Mouse (Mus musculus) liver, postnatal 0 days (tissue): ENCODE results near the gene Ficd. TPM values are rescaled to one million over a fixed set of nuclear protein-coding genes. Genes with fewer than 3 reads are reported as not detected.

Experiments used
- ATAC-seq: fragments of 200-750 bp; cut with Nextera tagmentation; 2 replicates; pipeline ENCODE4 v1.8.0; 2017; ENCODE audit warnings: mild to moderate bottlenecking, moderate library complexity
- DNase-seq: peaks from one replicate; pipeline ENCODE4 v3.0.0-alpha.2; 2016
- H3K27ac ChIP-seq: fragments of 300-500 bp; sonication (generic); 2 replicates; pipeline ENCODE4 v1.5.1; 2014; ENCODE audit warnings: antibody characterized with exemption, moderate library complexity, mild to moderate bottlenecking, low read depth
- H3K27me3 ChIP-seq: fragments of 300-500 bp; sonication (generic); 2 replicates; pipeline ENCODE4 v1.6.1; 2014; ENCODE audit warnings: low read length, control low read depth, mixed read lengths; ENCODE audit not compliant: insufficient read depth
- H3K36me3 ChIP-seq: fragments of 300-500 bp; sonication (generic); replicated peaks from 2 replicates; pipeline ENCODE4 v1.6.1; 2014; ENCODE audit warnings: mild to moderate bottlenecking, control low read depth, low read length, moderate library complexity, mixed read lengths; ENCODE audit not compliant: insufficient read depth
- H3K4me1 ChIP-seq: fragments of 300-500 bp; sonication (generic); 2 replicates; pipeline ENCODE4 v1.6.1; 2014; ENCODE audit warnings: antibody characterized with exemption, mild to moderate bottlenecking, control low read depth; ENCODE audit not compliant: insufficient read depth
- H3K4me2 ChIP-seq: fragments of 300-500 bp; sonication (generic); 2 replicates; pipeline ENCODE4 v1.6.1; 2014; ENCODE audit warnings: low read depth, mild to moderate bottlenecking, low read length, moderate library complexity, mixed read lengths
- H3K4me3 ChIP-seq: fragments of 300-500 bp; sonication (generic); 2 replicates; pipeline ENCODE4 v1.5.1; 2014; ENCODE audit warnings: low read depth, low read length
- H3K9ac ChIP-seq: fragments of 300-500 bp; sonication (generic); replicated peaks from 2 replicates; pipeline ENCODE4 v1.6.1; 2014; ENCODE audit warnings: mild to moderate bottlenecking, moderate library complexity
- H3K9me3 ChIP-seq: fragments of 300-500 bp; sonication (generic); 2 replicates; pipeline ENCODE4 v1.6.1; 2016; ENCODE audit warnings: mild to moderate bottlenecking, control low read depth, low read length, mixed read lengths
- CTCF ChIP-seq: sonication (generic); IDR thresholded peaks from 2 replicates; pipeline ENCODE4 v1.5.1; 2016; ENCODE audit warnings: antibody characterized with exemption, low read depth
- EP300 ChIP-seq: IDR thresholded peaks from 2 replicates; pipeline ENCODE4 v1.6.1; 2016; ENCODE audit warnings: antibody characterized with exemption, low read depth, mild to moderate bottlenecking
- WGBS: fragments of 180-500 bp; shearing (Covaris S2); extraction: QIAGEN DNeasy Blood & Tissue Kit; methylation state at CpG from one replicate; pipeline ENCODE4 v1.1.7; 2014; ENCODE audit not compliant: insufficient replicate concordance; 5-methylcytosine and 5-hydroxymethylcytosine counted together
- polyA plus RNA-seq: library from polyadenylated mRNA; unstranded; fragments of >200 nt; fragmentation: Nextera tagmentation; extraction: Ambion mirVana; gene quantifications from 2 replicates; pipeline ENCODE4 v1.2.1, GENCODE M21; 2015

Ficd gene
- polyA plus RNA-seq, 1 experiment from 2014 or later = 2.8 TPM

DNA sequence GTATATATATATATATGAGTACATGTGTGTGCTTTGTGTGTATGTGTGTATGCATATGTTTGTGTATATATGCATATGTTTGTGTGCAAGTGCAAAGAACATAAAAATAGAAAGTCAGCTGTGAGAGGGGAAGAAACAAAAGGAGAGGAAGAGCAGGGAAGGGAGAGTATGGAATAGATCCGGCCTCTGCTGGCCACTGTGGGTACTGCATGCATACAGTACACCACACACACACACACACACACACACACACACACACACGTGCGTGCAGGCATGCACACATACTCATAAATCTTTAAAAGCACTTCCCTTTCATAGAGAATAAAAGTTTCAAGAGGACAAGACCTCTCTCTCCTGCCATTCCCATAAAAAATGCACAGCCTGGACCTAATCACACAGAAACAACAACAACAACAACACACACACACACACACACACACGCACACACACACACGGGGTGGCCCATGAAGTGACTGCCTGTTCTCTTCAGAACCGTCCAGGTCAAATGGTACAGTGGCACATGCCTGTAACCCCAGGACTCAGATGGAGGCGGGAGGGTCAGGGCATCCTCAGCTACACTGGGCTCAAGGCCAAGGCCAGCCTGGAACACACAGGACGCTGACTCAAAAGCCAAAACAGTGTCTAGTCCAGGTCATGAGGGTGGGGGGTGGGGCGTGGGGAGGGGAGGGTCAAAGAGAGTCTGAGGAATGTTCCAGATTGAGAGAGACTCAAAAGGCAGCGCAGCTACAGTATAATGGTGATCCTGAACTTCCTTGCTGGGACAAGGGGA lies 13.2 kb upstream of the Ficd start:
- Histone ChIP-seq H3K4me1 (no peaks in the 10 kb centered on the region), H3K4me3 (no peak overlapping the region), H3K9me3 (no peaks in the 10 kb centered on the region), H3K9ac (no peak overlapping the region), H3K4me2 (no peak overlapping the region), H3K36me3 (no peaks in the 10 kb centered on the region), H3K27me3 (no peaks in the 10 kb centered on the region), H3K27ac (no peak overlapping the region)
- 74% methylated on average over 10 of the region's 10 CpGs for WGBS
- TF ChIP-seq CTCF = 0 out of 2 replicates have a peak, but pooled peaks have one; percentile 28
- TF ChIP-seq EP300 = no peak
- ATAC-seq = no peak
- no peak for DNase-seq

GRCm38 (mm10) chr5:113723567-113724237 lies 11.9 kb upstream of the Ficd start:
- H3K9me3 ChIP-seq = no peaks in the 10 kb centered on the region
- no peak overlapping the region for H3K27ac ChIP-seq
- no peak overlapping the region for H3K4me2 ChIP-seq
- no peaks in the 10 kb centered on the region for H3K4me1 ChIP-seq
- no peak overlapping the region for H3K4me3 ChIP-seq
- no peak for ATAC-seq
- no peak for DNase-seq
- no peaks in the 10 kb centered on the region for H3K27me3 ChIP-seq
- no peaks in the 10 kb centered on the region for H3K36me3 ChIP-seq
- H3K9ac ChIP-seq = no peak overlapping the region
- TF ChIP-seq EP300 = no peak
- TF ChIP-seq CTCF = no peak
- WGBS = 25% methylated on average over 8 of the region's 8 CpGs

GRCm38 (mm10) chr5:113724446-113724845 lies 11.2 kb upstream of the Ficd start, which contains the start of gene 1700069L16Rik:
TSS of gene 1700069L16Rik (minus strand) at chr5:113724772.
- peak; percentile 94 for TF ChIP-seq CTCF
- no peak for TF ChIP-seq EP300
- ATAC-seq (0 out of 2 replicates have a peak, but pooled peaks have one; percentile 23), DNase-seq (peak; percentile 83)
- Histone ChIP-seq H3K4me1 (no peaks in the 10 kb centered on the region), H3K4me2 (no peak within 1 kb of the TSS), H3K36me3 (no peaks in the 10 kb centered on the region), H3K27ac (no peak within 1 kb of the TSS), H3K27me3 (no peaks in the 10 kb centered on the region), H3K9me3 (no peaks in the 10 kb centered on the region), H3K4me3 (no peak within 1 kb of the TSS), H3K9ac (no peak within 1 kb of the TSS)
- WGBS = 6% methylated on average over 15 of the region's 15 CpGs

GRCm38 (mm10) chr5:113725417-113725816 lies 10.2 kb upstream of the Ficd start:
- WGBS = 61% methylated on average over 12 of the region's 12 CpGs
- Histone ChIP-seq H3K4me1 (no peaks in the 10 kb centered on the region), H3K9me3 (no peaks in the 10 kb centered on the region), H3K36me3 (no peaks in the 10 kb centered on the region), H3K27me3 (no peaks in the 10 kb centered on the region), H3K4me3 (no peak overlapping the region), H3K27ac (no peak overlapping the region), H3K9ac (no peak overlapping the region), H3K4me2 (no peak overlapping the region)
- TF ChIP-seq EP300 (no peak), CTCF (no peak)
- ATAC-seq (no peak), DNase-seq (no peak)

DNA sequence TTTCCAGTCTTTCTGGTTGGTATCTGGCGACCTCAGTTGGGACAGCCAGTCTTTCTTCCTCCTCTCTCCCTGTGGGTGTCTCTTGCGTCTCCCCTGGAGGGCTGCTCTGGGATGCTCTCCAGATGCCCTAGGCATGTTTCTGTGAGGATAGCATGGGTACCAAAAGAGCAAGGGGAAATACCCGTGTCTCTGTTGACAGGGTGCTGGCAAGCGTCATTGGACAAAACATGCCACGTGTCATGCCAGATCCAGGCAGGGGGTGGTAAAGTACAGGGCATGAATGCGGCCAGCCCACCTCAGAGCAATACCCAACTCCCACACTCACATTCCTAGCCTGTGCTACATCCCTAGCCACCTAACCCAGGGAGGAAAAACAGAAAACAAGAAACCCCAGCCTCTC lies 9.0 kb upstream of the Ficd start:
- WGBS = 61% methylated on average over 6 of the region's 6 CpGs
- no peak for DNase-seq
- no peak overlapping the region for H3K27ac ChIP-seq

GRCm38 (mm10) chr5:113727238-113727637 lies 8.4 kb upstream of the Ficd start:
- Histone ChIP-seq H3K9me3 (no peaks in the 10 kb centered on the region), H3K36me3 (no peaks in the 10 kb centered on the region), H3K4me1 (no peaks in the 10 kb centered on the region), H3K4me2 (no peak overlapping the region), H3K9ac (no peak overlapping the region), H3K4me3 (no peak overlapping the region), H3K27ac (no peak overlapping the region), H3K27me3 (no peaks in the 10 kb centered on the region)
- 51% methylated on average over 12 of the region's 12 CpGs for WGBS
- no peak for DNase-seq
- no peak for ATAC-seq
- TF ChIP-seq CTCF (no peak), EP300 (no peak)

More for the DNA sequence above, 9.0 kb upstream of the Ficd start:
- TF ChIP-seq CTCF (no peak), EP300 (no peak)
- Histone ChIP-seq H3K36me3 (no peaks in the 10 kb centered on the region), H3K4me3 (no peak overlapping the region), H3K4me1 (no peaks in the 10 kb centered on the region), H3K4me2 (no peak overlapping the region), H3K9ac (no peak overlapping the region), H3K9me3 (no peaks in the 10 kb centered on the region), H3K27me3 (no peaks in the 10 kb centered on the region)
- no peak for ATAC-seq
